Mouse (Mus musculus): ENCODE measurements around the gene Nucb2. TPM values are rescaled to one million over a fixed set of nuclear protein-coding genes. Genes with fewer than 3 reads are reported as not detected.

Gene Nucb2
- polyA plus RNA-seq, 1 experiment = 8.0 TPM

DNA sequence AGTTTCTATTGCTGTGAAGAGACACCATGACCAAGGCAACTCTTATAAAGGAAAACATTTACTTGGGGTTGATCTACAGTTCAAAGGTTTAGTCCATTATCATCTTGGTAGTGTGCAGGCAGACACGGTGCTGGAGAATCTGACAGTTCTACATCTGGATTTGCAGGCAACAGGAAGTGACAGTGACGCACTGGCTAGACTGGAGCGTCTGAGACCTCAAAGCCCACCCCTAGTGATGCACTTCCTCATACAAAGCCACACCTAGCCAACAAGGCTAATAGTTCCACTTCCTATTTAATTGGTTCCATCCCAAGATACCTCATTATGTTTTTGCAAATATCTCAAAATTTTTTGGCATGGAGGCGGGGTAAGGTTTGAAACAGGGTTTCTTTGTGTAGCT, 25.6 kb downstream of the Nucb2 start:
- Histone ChIP-seq H3K27ac (ENCODE audit: insufficient read depth, low read length) (no peak overlapping the region), H3K4me3 (replicated peaks; ENCODE audit: insufficient read depth, low read depth, low read length) (no peak overlapping the region), H3K4me1 (ENCODE audit: control insufficient read depth, insufficient read depth, low read length) (no peaks in the 10 kb centered on the region), H3K27me3 (ENCODE audit: control insufficient read depth, insufficient read depth, low read length) (no peaks in the 10 kb centered on the region)
- WGBS = 86% methylated on average over 4 of the region's 4 CpGs
- DNase-seq = no peak
- TF ChIP-seq CTCF (IDR thresholded peaks at IDR 0.05; ENCODE audit: borderline replicate concordance, insufficient read depth, low read depth, low read length) (no peak), POLR2A (IDR thresholded peaks at IDR 0.05; ENCODE audit: borderline replicate concordance, insufficient read depth, low read length) (no peak)

DNA sequence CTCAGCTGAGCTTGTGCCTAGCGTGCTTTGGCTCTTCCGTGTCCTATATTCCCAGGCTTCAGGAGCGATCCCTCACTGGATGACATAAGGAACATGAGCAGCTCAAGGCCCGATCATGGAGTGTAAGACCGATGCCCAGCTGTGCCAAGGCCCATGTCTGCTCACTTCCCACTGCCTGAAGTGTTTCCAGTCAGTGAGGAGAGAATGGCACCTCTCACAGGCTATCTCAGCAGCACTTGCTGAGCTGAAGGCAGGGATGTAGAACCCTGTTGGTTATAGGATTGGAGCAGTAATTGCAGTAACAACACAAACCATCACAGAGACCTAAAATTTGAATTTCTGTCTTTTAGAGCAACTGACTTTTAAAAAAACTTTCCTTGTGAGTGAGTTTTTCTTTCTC, 26.3 kb downstream of the Nucb2 start:
- 89% methylated on average over 5 of the region's 5 CpGs for WGBS

DNA sequence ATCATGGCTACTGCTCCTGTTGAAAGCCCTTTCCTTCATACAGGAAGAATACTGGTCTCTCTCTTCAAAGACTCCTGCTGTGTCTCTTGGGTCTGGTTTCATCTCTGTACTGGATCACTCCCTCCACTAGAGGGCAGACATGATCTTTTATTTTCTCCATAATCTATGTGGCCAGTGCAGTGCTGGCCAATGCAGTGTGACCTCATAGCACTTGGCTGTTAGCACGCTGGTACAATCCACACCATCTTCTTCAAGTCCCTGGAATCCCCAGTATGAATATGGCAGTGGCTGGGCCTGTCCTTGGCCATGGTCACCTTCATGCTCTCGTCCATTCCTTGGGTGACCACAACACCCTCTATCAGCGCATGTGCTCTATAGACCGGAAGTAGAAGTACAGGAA, 27.1 kb downstream of the Nucb2 start:
- H3K27me3 ChIP-seq (ENCODE audit: control insufficient read depth, insufficient read depth, low read length) = no peaks in the 10 kb centered on the region
- H3K4me3 ChIP-seq (replicated peaks; ENCODE audit: insufficient read depth, low read depth, low read length) = no peak overlapping the region
- TF ChIP-seq POLR2A (IDR thresholded peaks at IDR 0.05; ENCODE audit: borderline replicate concordance, insufficient read depth, low read length) (no peak), CTCF (IDR thresholded peaks at IDR 0.05; ENCODE audit: borderline replicate concordance, insufficient read depth, low read depth, low read length) (peak; percentile 52)
- no peak overlapping the region for H3K27ac ChIP-seq (ENCODE audit: insufficient read depth, low read length)
- H3K4me1 ChIP-seq (ENCODE audit: control insufficient read depth, insufficient read depth, low read length) = no peaks in the 10 kb centered on the region
- peak; percentile 12 to 41 for DNase-seq
- WGBS = 72% methylated on average over 4 of the region's 4 CpGs

More for the DNA sequence above, 26.3 kb downstream of the Nucb2 start:
- Histone ChIP-seq H3K27ac (ENCODE audit: insufficient read depth, low read length) (no peak overlapping the region), H3K4me3 (replicated peaks; ENCODE audit: insufficient read depth, low read depth, low read length) (no peak overlapping the region), H3K27me3 (ENCODE audit: control insufficient read depth, insufficient read depth, low read length) (no peaks in the 10 kb centered on the region), H3K4me1 (ENCODE audit: control insufficient read depth, insufficient read depth, low read length) (no peaks in the 10 kb centered on the region)
- TF ChIP-seq CTCF (IDR thresholded peaks at IDR 0.05; ENCODE audit: borderline replicate concordance, insufficient read depth, low read depth, low read length) = no peak
- no peak for TF ChIP-seq POLR2A (IDR thresholded peaks at IDR 0.05; ENCODE audit: borderline replicate concordance, insufficient read depth, low read length)
- DNase-seq = no peak

DNA sequence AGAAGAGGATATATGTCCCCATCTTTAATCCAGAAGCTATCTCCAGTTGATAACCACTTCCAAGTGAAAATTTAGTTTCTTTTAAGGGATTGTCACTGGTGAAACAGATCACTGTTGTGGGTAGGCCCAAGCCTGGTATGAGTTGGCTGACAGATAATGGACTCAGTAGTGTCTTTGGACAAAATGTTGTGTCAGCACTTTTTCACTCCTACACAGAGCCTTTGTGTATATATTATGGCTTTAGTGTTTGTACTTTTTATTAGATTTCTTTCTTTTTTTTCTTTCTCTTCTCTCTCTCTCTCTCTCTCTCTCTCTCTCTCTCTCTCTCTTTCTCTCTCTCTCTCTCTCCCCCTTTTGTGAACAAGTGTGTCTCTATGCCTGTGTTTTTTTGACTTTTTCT, 52.7 kb downstream of the Nucb2 start:
- Histone ChIP-seq H3K4me1 (ENCODE audit: control insufficient read depth, insufficient read depth, low read length) (no peaks in the 10 kb centered on the region), H3K27me3 (ENCODE audit: control insufficient read depth, insufficient read depth, low read length) (no peaks in the 10 kb centered on the region), H3K4me3 (replicated peaks; ENCODE audit: insufficient read depth, low read depth, low read length) (no peak overlapping the region), H3K27ac (ENCODE audit: insufficient read depth, low read length) (no peak overlapping the region)
- no peak for DNase-seq
- no peak for TF ChIP-seq CTCF (IDR thresholded peaks at IDR 0.05; ENCODE audit: borderline replicate concordance, insufficient read depth, low read depth, low read length)
- no peak for TF ChIP-seq POLR2A (IDR thresholded peaks at IDR 0.05; ENCODE audit: borderline replicate concordance, insufficient read depth, low read length)

DNA sequence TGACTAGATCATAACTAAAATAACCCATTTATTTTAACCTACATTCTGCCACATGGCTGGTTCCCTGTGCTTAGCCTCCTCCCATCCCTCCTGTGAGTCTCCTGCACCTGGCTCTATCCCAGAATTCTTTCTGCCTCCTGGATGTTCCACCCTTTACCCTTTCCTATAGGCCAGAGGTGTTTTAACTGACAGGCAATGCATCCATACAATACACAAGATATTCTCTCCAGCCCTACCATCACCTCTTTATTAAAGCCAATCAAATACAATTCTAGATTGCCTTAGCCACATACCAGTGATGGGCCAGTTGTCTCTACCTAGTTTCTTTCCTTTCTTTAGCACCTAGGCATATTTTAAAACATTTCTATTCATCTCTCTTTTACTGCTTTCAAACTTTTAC, 70.4 kb downstream of the Nucb2 start:
- Histone ChIP-seq H3K4me3 (replicated peaks; ENCODE audit: insufficient read depth, low read depth, low read length) (no peak overlapping the region), H3K4me1 (ENCODE audit: control insufficient read depth, insufficient read depth, low read length) (no peaks in the 10 kb centered on the region), H3K27ac (ENCODE audit: insufficient read depth, low read length) (no peak overlapping the region), H3K27me3 (ENCODE audit: control insufficient read depth, insufficient read depth, low read length) (no peaks in the 10 kb centered on the region; the same call in 1 of the 2 replicates)
- DNase-seq = peak in 1 of 2 experiments; percentile 6
- TF ChIP-seq CTCF (IDR thresholded peaks at IDR 0.05; ENCODE audit: borderline replicate concordance, insufficient read depth, low read depth, low read length) = no peak
- no peak for TF ChIP-seq POLR2A (IDR thresholded peaks at IDR 0.05; ENCODE audit: borderline replicate concordance, insufficient read depth, low read length)

Other genes with a start within 250 kb of the Nucb2 start
- 13.5 and 13.8 TPM in 2 replicates for gene Plekha7, start 196.0 kb upstream of the Nucb2 start, polyA plus RNA-seq (2012; rRNA removed)
- 480 TPM in 2 replicates for gene Rps13, start 170.2 kb upstream of the Nucb2 start, polyA plus RNA-seq (2012; rRNA removed)
- 19.6 and 20.0 TPM in 2 replicates for gene Pik3c2a, start 60.9 kb upstream of the Nucb2 start, polyA plus RNA-seq (2012; rRNA removed)